Mouse (Mus musculus): ENCODE data around the gene Mul1. TPM values are rescaled to one million over a fixed set of nuclear protein-coding genes. Genes with fewer than 3 reads are reported as not detected.

Gene Mul1
- polyA plus RNA-seq, 1 experiment from 2014 or later, result 16.8 TPM

DNA sequence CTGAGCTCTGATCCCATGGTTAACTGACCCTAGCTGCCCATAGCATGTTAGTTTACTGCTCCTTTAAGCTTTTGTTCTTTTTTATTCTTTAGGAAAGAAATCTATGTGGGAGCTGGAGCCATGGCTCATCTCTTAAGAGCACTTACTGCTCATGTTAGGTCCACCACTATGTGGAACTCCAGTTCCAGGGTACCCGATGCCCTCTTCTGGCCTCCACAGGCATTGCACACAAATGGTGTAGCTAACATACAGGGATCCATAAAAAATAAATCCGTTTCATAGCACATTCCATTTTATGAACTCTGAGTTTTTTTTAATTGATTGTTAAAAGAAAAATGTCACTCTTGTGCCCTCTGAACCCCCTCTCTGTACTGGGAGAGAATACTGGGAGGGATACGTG lies 4.7 kb upstream of the Mul1 start:
- WGBS, result 42% methylated on average over 3 of the region's 3 CpGs
- no peak for ATAC-seq (ENCODE audit: low read depth)
- Histone ChIP-seq H3K4me2 (ENCODE audit: low read depth, low read length) (no peak overlapping the region), H3K4me3 (ENCODE audit: low read length) (no peak overlapping the region), H3K9me3 (ENCODE audit: control insufficient read depth, low read length) (no peaks in the 10 kb centered on the region), H3K27ac (ENCODE audit: low read length) (no peak overlapping the region), H3K27me3 (ENCODE audit: control insufficient read depth, insufficient read depth, low read depth, low read length) (no peaks in the 10 kb centered on the region), H3K9ac (ENCODE audit: low read length) (no peak overlapping the region), H3K4me1 (replicated peaks; ENCODE audit: control insufficient read depth, insufficient read depth, low read length) (no peaks in the 10 kb centered on the region), H3K36me3 (ENCODE audit: control insufficient read depth, insufficient read depth, low read length) (no peaks in the 10 kb centered on the region)

DNA sequence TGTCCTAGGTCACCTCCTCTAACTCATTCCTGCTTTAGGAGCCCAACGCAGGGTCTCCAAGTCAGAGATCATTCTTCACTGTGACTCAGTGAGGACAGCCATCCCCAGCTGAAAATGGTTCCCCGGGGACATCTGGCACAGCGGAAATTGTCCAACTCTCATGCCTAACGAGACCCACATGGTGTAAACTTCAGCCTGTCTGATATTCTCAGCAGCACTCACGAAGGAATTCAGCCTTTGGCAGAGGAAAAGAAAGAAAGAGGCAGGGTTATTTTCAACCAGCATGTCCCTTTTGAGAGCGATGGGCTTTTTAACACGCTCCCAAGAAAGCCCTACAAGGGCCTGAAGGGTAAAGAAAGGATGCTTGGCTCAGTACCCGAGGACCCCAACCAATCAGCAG lies 3.1 kb upstream of the Mul1 start:
- Histone ChIP-seq H3K4me3 (ENCODE audit: low read length) (no peak overlapping the region), H3K27ac (ENCODE audit: low read length) (peak overlapping the region; percentile 67; the same call in 1 of the 2 replicates), H3K4me2 (ENCODE audit: low read depth, low read length) (no peak overlapping the region), H3K9me3 (ENCODE audit: control insufficient read depth, low read length) (no peaks in the 10 kb centered on the region), H3K4me1 (replicated peaks; ENCODE audit: control insufficient read depth, insufficient read depth, low read length) (peaks cover 10% of the 10 kb centered on the region), H3K27me3 (ENCODE audit: control insufficient read depth, insufficient read depth, low read depth, low read length) (no peaks in the 10 kb centered on the region), H3K9ac (ENCODE audit: low read length) (no peak overlapping the region), H3K36me3 (ENCODE audit: control insufficient read depth, insufficient read depth, low read length) (0 out of 2 replicates have a peak, but pooled peaks cover 2% of the 10 kb centered on the region)
- peak; percentile 37 for ATAC-seq (ENCODE audit: low read depth)
- 43% methylated on average over 8 of the region's 8 CpGs for WGBS

DNA sequence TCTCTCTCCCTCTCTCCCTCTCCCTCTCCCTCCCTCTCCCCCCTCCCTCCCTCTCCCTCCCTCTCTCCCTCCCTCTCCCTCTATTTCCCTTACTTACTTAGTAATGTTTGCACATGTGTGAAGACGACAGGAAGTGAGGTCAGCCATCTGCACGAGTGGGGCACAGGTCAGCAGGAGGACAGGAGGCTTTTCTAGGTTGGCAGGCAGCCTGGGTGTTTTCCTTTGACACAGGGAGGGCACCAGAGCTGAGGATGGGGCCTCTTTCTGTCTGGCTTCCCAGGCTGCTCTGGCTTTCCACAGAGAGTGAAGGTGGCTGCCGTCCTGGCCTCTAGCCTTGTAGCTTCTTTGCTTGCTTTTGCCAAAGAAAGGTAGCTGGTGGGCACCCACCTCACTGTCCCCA lies 5.6 kb downstream of the Mul1 start:
- Histone ChIP-seq H3K9me3 (ENCODE audit: control insufficient read depth, low read length) (no peaks in the 10 kb centered on the region), H3K4me2 (ENCODE audit: low read depth, low read length) (no peak overlapping the region), H3K27me3 (ENCODE audit: control insufficient read depth, insufficient read depth, low read depth, low read length) (no peaks in the 10 kb centered on the region), H3K4me3 (ENCODE audit: low read length) (no peak overlapping the region), H3K36me3 (ENCODE audit: control insufficient read depth, insufficient read depth, low read length) (peaks cover 26% of the 10 kb centered on the region), H3K4me1 (replicated peaks; ENCODE audit: control insufficient read depth, insufficient read depth, low read length) (peaks cover 9% of the 10 kb centered on the region), H3K9ac (ENCODE audit: low read length) (no peak overlapping the region), H3K27ac (ENCODE audit: low read length) (no peak overlapping the region)
- ATAC-seq (ENCODE audit: low read depth), result no peak
- 32% methylated on average over 3 of the region's 3 CpGs for WGBS

DNA sequence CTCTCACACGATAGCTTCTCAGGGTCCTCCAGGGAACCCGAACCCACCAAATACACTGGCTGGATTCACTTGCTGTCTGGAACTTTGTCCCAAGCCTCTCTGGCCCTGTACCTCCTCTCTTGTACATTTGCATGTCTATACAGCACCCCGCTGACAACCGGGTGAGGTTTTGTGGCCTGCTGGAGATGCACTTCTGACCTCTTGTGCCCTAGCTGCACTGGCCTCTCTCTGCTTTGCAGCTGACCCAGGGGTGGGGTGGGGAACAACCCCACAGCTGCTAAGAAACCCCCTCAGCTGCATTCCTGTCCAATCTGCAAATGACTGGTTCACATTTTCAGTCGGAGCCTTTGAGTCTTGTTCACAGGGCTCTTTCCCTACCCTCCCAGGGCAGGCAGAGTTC lies 10.5 kb downstream of the Mul1 start:
- Histone ChIP-seq H3K4me3 (ENCODE audit: low read length) (no peak overlapping the region), H3K27me3 (ENCODE audit: control insufficient read depth, insufficient read depth, low read depth, low read length) (no peaks in the 10 kb centered on the region), H3K4me2 (ENCODE audit: low read depth, low read length) (no peak overlapping the region), H3K27ac (ENCODE audit: low read length) (no peak overlapping the region), H3K36me3 (ENCODE audit: control insufficient read depth, insufficient read depth, low read length) (peaks cover 12% of the 10 kb centered on the region), H3K4me1 (replicated peaks; ENCODE audit: control insufficient read depth, insufficient read depth, low read length) (no peaks in the 10 kb centered on the region), H3K9me3 (ENCODE audit: control insufficient read depth, low read length) (no peaks in the 10 kb centered on the region), H3K9ac (ENCODE audit: low read length) (no peak overlapping the region)
- ATAC-seq (ENCODE audit: low read depth), result no peak
- WGBS, result 22% methylated on average over 5 of the region's 5 CpGs

DNA sequence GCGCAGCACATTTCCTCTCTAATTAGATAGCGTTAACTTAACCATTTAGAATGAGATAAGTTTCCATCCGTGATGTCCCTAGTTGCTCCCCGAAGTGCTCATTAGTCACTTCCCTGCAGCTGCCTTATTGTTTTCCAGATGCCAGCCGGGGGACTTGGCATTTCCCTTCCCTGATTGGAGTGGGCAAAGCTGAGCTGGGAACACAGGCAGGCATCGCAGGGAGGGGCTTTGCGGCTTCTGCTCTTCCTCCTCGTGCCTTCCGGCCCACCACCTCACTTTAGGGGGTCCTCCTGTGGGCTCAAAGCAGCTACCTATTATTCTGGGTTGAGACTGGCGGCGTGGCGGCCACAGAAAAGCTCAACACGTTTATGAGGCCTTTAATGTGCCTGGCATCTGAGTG lies 12.5 kb downstream of the Mul1 start:
- Histone ChIP-seq H3K9me3 (ENCODE audit: control insufficient read depth, low read length) (no peaks in the 10 kb centered on the region), H3K4me2 (ENCODE audit: low read depth, low read length) (no peak overlapping the region), H3K36me3 (ENCODE audit: control insufficient read depth, insufficient read depth, low read length) (no peaks in the 10 kb centered on the region), H3K9ac (ENCODE audit: low read length) (no peak overlapping the region), H3K27me3 (ENCODE audit: control insufficient read depth, insufficient read depth, low read depth, low read length) (0 out of 2 replicates have a peak, but pooled peaks cover 2% of the 10 kb centered on the region), H3K4me1 (replicated peaks; ENCODE audit: control insufficient read depth, insufficient read depth, low read length) (no peaks in the 10 kb centered on the region), H3K27ac (ENCODE audit: low read length) (no peak overlapping the region), H3K4me3 (ENCODE audit: low read length) (no peak overlapping the region)
- 23% methylated on average over 13 of the region's 13 CpGs for WGBS
- ATAC-seq (ENCODE audit: low read depth), result no peak

DNA sequence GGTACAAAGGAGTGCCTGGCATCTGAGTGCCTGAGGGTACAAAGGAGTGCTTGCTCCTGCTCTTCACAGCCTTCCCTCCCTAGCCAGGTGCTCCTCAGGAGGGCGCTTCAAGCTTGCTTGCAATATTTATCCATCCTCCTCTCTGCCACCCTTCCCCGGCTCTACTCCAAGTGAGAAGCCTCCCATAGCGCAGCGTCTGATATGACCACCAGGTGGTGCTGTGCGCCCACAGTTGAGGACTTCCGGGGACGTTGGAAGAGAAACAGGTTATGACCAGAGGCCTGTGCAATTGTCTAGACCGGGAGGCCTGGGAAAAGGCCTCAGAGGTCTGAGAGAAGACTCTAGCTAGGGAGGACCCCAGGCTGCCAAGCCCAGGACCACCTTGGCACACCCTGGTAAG lies 12.9 kb downstream of the Mul1 start:
- Histone ChIP-seq H3K27me3 (ENCODE audit: control insufficient read depth, insufficient read depth, low read depth, low read length) (0 out of 2 replicates have a peak, but pooled peaks cover 3% of the 10 kb centered on the region), H3K9me3 (ENCODE audit: control insufficient read depth, low read length) (no peaks in the 10 kb centered on the region), H3K4me3 (ENCODE audit: low read length) (no peak overlapping the region), H3K27ac (ENCODE audit: low read length) (no peak overlapping the region), H3K9ac (ENCODE audit: low read length) (peak overlapping the region; percentile 42; the same call in 1 of the 2 replicates), H3K4me2 (ENCODE audit: low read depth, low read length) (no peak overlapping the region), H3K4me1 (replicated peaks; ENCODE audit: control insufficient read depth, insufficient read depth, low read length) (no peaks in the 10 kb centered on the region), H3K36me3 (ENCODE audit: control insufficient read depth, insufficient read depth, low read length) (no peaks in the 10 kb centered on the region)
- peak; percentile 72 for ATAC-seq (ENCODE audit: low read depth)
- 0% methylated on average over 8 of the region's 8 CpGs for WGBS

DNA sequence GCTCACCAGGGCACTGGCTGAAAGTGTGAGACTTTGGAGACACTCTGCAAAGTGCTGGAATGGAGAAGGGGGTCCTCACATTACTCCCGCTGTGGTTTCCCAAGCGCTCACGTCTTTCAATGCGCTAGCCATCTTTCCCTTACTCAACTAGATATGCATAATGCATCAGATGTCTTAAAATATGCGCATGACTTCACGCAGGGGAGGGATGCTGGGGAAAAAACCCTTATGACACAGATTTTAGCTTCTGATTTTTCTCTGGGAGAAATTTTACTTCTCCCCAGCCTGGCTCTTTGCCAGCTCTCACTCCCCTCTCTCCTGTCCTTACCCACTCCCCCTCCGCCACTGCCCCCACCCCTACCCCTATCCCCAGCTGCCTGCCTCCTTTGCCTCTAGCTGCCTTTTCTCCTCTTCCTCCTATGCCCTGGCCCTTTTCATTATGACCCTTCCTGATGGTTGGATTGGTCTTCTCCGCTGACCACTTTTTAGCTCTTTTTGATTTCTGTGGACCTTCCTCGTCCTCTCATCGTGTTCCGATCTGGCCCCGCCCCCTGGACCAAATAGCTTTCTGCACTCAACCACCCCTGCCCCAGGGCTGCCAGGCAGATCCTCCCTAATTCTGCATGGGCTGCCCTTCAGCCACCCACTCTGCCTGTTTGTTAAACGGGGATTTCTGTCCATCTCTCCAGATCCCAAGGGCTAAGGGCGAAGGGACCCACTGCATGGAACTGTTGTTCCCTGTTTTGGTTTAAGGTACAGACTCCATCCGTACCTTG lies 13.5 kb downstream of the Mul1 start:
- Histone ChIP-seq H3K4me1 (replicated peaks; ENCODE audit: control insufficient read depth, insufficient read depth, low read length) (no peaks in the 10 kb centered on the region), H3K36me3 (ENCODE audit: control insufficient read depth, insufficient read depth, low read length) (no peaks in the 10 kb centered on the region), H3K9me3 (ENCODE audit: control insufficient read depth, low read length) (no peaks in the 10 kb centered on the region), H3K4me3 (ENCODE audit: low read length) (no peak overlapping the region), H3K27me3 (ENCODE audit: control insufficient read depth, insufficient read depth, low read depth, low read length) (0 out of 2 replicates have a peak, but pooled peaks cover 3% of the 10 kb centered on the region), H3K4me2 (ENCODE audit: low read depth, low read length) (no peak overlapping the region), H3K9ac (ENCODE audit: low read length) (peak overlapping the region; percentile 42; the same call in 1 of the 2 replicates), H3K27ac (ENCODE audit: low read length) (no peak overlapping the region)
- 44% methylated on average over 15 of the region's 15 CpGs for WGBS
- ATAC-seq (ENCODE audit: low read depth), result no peak

DNA sequence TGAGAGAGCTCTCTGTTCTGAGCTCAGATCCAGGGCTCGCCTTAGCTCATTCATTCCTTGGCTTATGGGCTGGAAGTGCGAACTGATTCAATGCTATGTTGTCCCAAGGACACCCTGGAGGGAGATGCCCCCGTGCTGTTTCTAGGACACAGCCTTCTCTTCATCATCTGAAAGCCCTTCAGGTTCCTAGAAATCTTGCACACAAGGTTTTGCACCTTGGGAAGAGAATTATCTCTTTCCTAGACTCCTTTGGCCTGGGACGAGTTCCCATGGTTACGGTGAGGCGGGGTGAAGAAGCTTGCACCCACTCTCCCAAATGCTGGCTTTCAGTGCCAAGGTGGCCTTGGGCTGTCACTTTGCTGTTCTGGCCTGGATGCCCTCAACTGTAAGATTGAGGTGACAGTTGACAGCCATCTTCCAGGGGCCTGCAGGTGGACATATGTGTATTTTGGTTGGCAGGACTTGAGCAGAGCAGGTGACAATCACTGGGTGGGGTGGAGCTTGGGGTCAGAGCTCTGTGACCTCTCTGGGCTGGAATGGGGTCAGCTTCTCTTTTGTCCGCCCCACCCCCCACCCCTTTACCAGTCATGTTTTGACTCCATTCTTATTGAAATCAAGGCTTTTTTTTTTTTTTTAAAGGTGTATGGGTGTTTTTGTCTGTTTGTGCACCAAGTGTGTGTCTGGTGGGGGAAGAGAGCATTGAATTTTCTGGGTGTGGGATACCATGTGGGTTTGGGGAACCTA lies 14.6 kb downstream of the Mul1 start:
- WGBS, result 56% methylated on average over 7 of the region's 7 CpGs
- peaks cover 4% of the 10 kb centered on the region; the same call in 1 of the 2 replicates for H3K4me1 ChIP-seq (replicated peaks; ENCODE audit: control insufficient read depth, insufficient read depth, low read length)
- no peak overlapping the region for H3K4me2 ChIP-seq (ENCODE audit: low read depth, low read length)
- H3K4me3 ChIP-seq (ENCODE audit: low read length), result no peak overlapping the region
- no peak overlapping the region for H3K27ac ChIP-seq (ENCODE audit: low read length)
- no peak for ATAC-seq (ENCODE audit: low read depth)
- H3K9me3 ChIP-seq (ENCODE audit: control insufficient read depth, low read length), result no peaks in the 10 kb centered on the region
- no peaks in the 10 kb centered on the region for H3K36me3 ChIP-seq (ENCODE audit: control insufficient read depth, insufficient read depth, low read length)
- peaks cover 3% of the 10 kb centered on the region; the same call in 1 of the 2 replicates for H3K27me3 ChIP-seq (ENCODE audit: control insufficient read depth, insufficient read depth, low read depth, low read length)
- no peak overlapping the region for H3K9ac ChIP-seq (ENCODE audit: low read length)

DNA sequence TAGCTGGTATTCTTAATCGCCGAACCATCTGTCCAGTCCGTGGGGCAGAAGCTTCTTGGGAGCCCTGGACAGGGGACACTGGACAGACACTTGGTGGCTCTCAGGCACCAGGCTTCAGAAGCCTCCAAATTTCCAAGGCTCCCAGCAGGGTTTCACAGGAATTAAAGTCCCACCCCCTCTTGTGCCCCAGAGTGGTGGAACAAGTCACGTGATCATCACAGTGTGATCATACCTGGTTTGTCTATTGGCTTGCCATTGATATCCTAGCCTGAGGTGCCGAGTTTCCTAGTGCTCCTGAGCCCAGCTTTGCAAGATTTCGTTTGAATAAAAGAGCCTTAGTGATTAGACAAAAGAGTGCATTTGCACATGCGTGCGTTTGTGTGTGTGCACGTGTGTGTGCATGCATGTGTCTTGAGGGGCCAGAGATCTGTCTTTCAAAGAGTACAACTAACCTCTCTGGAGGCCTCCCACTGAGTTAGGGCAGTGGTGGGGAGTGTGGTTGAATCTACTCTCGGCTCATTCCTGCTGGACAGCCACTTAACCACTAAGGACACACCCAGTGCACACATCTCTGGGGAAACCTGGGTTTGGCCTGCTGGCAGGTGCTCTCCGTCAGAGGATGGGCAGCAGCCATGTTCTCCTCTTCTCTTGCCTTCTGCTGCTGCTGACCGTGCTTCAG lies 15.3 kb downstream of the Mul1 start:
- WGBS, result 54% methylated on average over 12 of the region's 12 CpGs
- H3K27ac ChIP-seq (ENCODE audit: low read length), result no peak overlapping the region
- peaks cover 3% of the 10 kb centered on the region; the same call in 1 of the 2 replicates for H3K27me3 ChIP-seq (ENCODE audit: control insufficient read depth, insufficient read depth, low read depth, low read length)
- no peaks in the 10 kb centered on the region for H3K36me3 ChIP-seq (ENCODE audit: control insufficient read depth, insufficient read depth, low read length)
- H3K4me2 ChIP-seq (ENCODE audit: low read depth, low read length), result no peak overlapping the region
- H3K9me3 ChIP-seq (ENCODE audit: control insufficient read depth, low read length), result no peaks in the 10 kb centered on the region
- peaks cover 4% of the 10 kb centered on the region; the same call in 1 of the 2 replicates for H3K4me1 ChIP-seq (replicated peaks; ENCODE audit: control insufficient read depth, insufficient read depth, low read length)
- H3K4me3 ChIP-seq (ENCODE audit: low read length), result no peak overlapping the region
- no peak overlapping the region for H3K9ac ChIP-seq (ENCODE audit: low read length)
- ATAC-seq (ENCODE audit: low read depth), result no peak
